Mouse (Mus musculus): ENCODE measurements around the gene Prkag1. TPM values are rescaled to one million over a fixed set of nuclear protein-coding genes. Genes with fewer than 3 reads are reported as not detected.

Prkag1 gene
- polyA plus RNA-seq, 1 experiment from 2014 or later = 89.5 TPM

- no peak for DNase-seq (ENCODE audit: low read depth, low spot score)
- in situ Hi-C loops (cut with MboI; ENCODE audit: low pct_unique_long_range_greater_than_20kb) = loop anchor here (5.0 kb wide), 2 partner anchors 81 to 126 kb away; partner anchors contain the start of genes Ccdc65 and Ddx23
- ChIA-PET CTCF (interaction anchor here (1.0 to 3.1 kb wide), 3 partner anchors 11 to 27 kb away, joined by 3 to 9 read pairs (median 6); partner anchors contain the start of gene Ddn), POLR2A (no interaction called here)
- ATAC-seq = no peak
- no peak for TF ChIP-seq CTCF (IDR thresholded peaks at IDR 0.05)
- peaks cover 29% of the 10 kb centered on the region for H3K27me3 ChIP-seq
Observed at GRCm38 (mm10) chr15:98787930-98788329, 43.4 kb downstream of the Prkag1 start.

- CTCF ChIA-PET = interaction anchor here (1.8 kb wide), 1 partner anchor 122 kb away, joined by 10 read pairs; the partner anchor contains the start of gene Ddx23
- no peak for ATAC-seq
- no peak for DNase-seq (ENCODE audit: low read depth, low spot score)
- in situ Hi-C loops (cut with MboI; ENCODE audit: low pct_unique_long_range_greater_than_20kb) = loop anchor here (5.0 kb wide), 2 partner anchors 78 to 123 kb away; partner anchors contain the start of genes Ccdc65 and Ddx23
- POLR2A ChIA-PET = no interaction called here
- peaks cover 10% of the 10 kb centered on the region for H3K27me3 ChIP-seq
- TF ChIP-seq CTCF (IDR thresholded peaks at IDR 0.05) = no peak
Observed at GRCm38 (mm10) chr15:98785744-98786143, 45.6 kb downstream of the Prkag1 start.

- CTCF ChIA-PET = interaction anchor here (1.4 to 2.2 kb wide), 2 partner anchors 13 to 18 kb away, joined by 4 to 6 read pairs; no protein-coding TSS in a partner anchor
- POLR2A ChIA-PET = no interaction called here
- DNase-seq (ENCODE audit: low read depth, low spot score) (no peak), ATAC-seq (no peak)
- in situ Hi-C loops (cut with MboI; ENCODE audit: low pct_unique_long_range_greater_than_20kb) = no loop called here
- H3K27me3 ChIP-seq = no peaks in the 10 kb centered on the region
- no peak for TF ChIP-seq CTCF (IDR thresholded peaks at IDR 0.05)
Observed at GRCm38 (mm10) chr15:98781166-98781565, 50.2 kb downstream of the Prkag1 start.

- DNase-seq (ENCODE audit: low read depth, low spot score) = no peak
Observed at GRCm38 (mm10) chr15:98780573-98780972, 50.7 kb downstream of the Prkag1 start.

GRCm38 (mm10) chr15:98780075-98780474 is 51.2 kb downstream of the Prkag1 start:
- DNase-seq (ENCODE audit: low read depth, low spot score) (no peak), ATAC-seq (no peak)
- H3K27me3 ChIP-seq = no peaks in the 10 kb centered on the region
- POLR2A ChIA-PET = no interaction called here
- TF ChIP-seq CTCF (IDR thresholded peaks at IDR 0.05) = no peak
- in situ Hi-C loops (cut with MboI; ENCODE audit: low pct_unique_long_range_greater_than_20kb) = no loop called here
- CTCF ChIA-PET = interaction anchor here (2.2 kb wide), 1 partner anchor 19 kb away, joined by 6 read pairs; no protein-coding TSS in a partner anchor

More at GRCm38 (mm10) chr15:98780573-98780972, 50.7 kb downstream of the Prkag1 start:
- POLR2A ChIA-PET = no interaction called here
- ATAC-seq = no peak
- no peaks in the 10 kb centered on the region for H3K27me3 ChIP-seq
- CTCF ChIA-PET = interaction anchor here (1.4 to 2.2 kb wide), 2 partner anchors 13 to 19 kb away, joined by 4 to 6 read pairs; no protein-coding TSS in a partner anchor
- TF ChIP-seq CTCF (IDR thresholded peaks at IDR 0.05) = no peak
- in situ Hi-C loops (cut with MboI; ENCODE audit: low pct_unique_long_range_greater_than_20kb) = no loop called here

GRCm38 (mm10) chr15:98778806-98779205 is 52.5 kb downstream of the Prkag1 start:
- TF ChIP-seq CTCF (IDR thresholded peaks at IDR 0.05) = no peak
- POLR2A ChIA-PET = interaction anchor here (0.6 kb wide), 1 partner anchor 207 kb away, joined by 7 read pairs; no protein-coding TSS in a partner anchor
- H3K27me3 ChIP-seq = no peaks in the 10 kb centered on the region
- no peak for ATAC-seq
- in situ Hi-C loops (cut with MboI; ENCODE audit: low pct_unique_long_range_greater_than_20kb) = no loop called here
- DNase-seq (ENCODE audit: low read depth, low spot score) = no peak
- CTCF ChIA-PET = no interaction called here

- ATAC-seq (no peak), DNase-seq (ENCODE audit: low read depth, low spot score) (no peak)
- H3K27me3 ChIP-seq = no peaks in the 10 kb centered on the region
- CTCF ChIA-PET = no interaction called here
- POLR2A ChIA-PET = interaction anchor here (0.5 kb wide), 1 partner anchor 33 kb away, joined by 3 read pairs; no protein-coding TSS in a partner anchor
- no peak for TF ChIP-seq CTCF (IDR thresholded peaks at IDR 0.05)
- in situ Hi-C loops (cut with MboI; ENCODE audit: low pct_unique_long_range_greater_than_20kb) = no loop called here
Observed at GRCm38 (mm10) chr15:98778191-98778770, 53.0 kb downstream of the Prkag1 start.

- POLR2A ChIA-PET = no interaction called here
- ATAC-seq (no peak), DNase-seq (ENCODE audit: low read depth, low spot score) (no peak)
- CTCF ChIA-PET = no interaction called here
- H3K27me3 ChIP-seq = no peaks in the 10 kb centered on the region
- in situ Hi-C loops (cut with MboI; ENCODE audit: low pct_unique_long_range_greater_than_20kb) = no loop called here
- no peak for TF ChIP-seq CTCF (IDR thresholded peaks at IDR 0.05)
Observed at GRCm38 (mm10) chr15:98777762-98778161, 53.6 kb downstream of the Prkag1 start, which contains the start of gene Wnt10b. Gene Wnt10b (minus strand): TSS chr15:98778150.

- ATAC-seq (no peak), DNase-seq (ENCODE audit: low read depth, low spot score) (no peak)
- ChIA-PET POLR2A (no interaction called here), CTCF (no interaction called here)
- TF ChIP-seq CTCF (IDR thresholded peaks at IDR 0.05) = no peak
- H3K27me3 ChIP-seq = no peaks in the 10 kb centered on the region
- in situ Hi-C loops (cut with MboI; ENCODE audit: low pct_unique_long_range_greater_than_20kb) = no loop called here
Observed at GRCm38 (mm10) chr15:98777005-98777616, 54.2 kb downstream of the Prkag1 start.

- in situ Hi-C loops (cut with MboI; ENCODE audit: low pct_unique_long_range_greater_than_20kb) = no loop called here
- DNase-seq (ENCODE audit: low read depth, low spot score) (no peak), ATAC-seq (peak; percentile 11)
- H3K27me3 ChIP-seq = no peaks in the 10 kb centered on the region
- CTCF ChIA-PET = no interaction called here
- no peak for TF ChIP-seq CTCF (IDR thresholded peaks at IDR 0.05)
- POLR2A ChIA-PET = interaction anchor here (0.8 kb wide), 1 partner anchor 13 kb away, joined by 3 read pairs; the partner anchor contains the start of gene Arf3
Observed at GRCm38 (mm10) chr15:98776280-98777004, 54.9 kb downstream of the Prkag1 start.

Measured in Patski (cell line).